Comparison of ENCODE assay signal across 24 mouse cellular contexts in the genomic region with DNA sequence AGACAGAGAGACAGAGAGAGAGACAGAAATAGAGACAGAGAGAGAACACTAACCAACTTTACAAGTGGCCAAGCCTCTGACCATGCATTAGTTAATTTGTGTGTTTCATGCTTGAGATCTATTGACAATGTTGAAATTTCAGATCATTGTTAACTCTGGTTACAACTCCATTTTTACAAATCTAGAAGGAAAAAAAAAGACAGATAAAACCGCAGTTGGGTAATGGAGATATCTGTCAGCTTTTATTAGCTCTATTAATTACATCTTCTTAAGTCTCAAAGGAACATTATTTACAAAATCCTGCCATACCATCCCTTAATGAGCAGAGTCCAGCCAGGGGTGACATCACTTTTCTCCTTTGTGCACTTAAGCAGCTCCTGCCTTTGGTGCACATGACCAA. TPM values are rescaled to one million over a fixed set of nuclear protein-coding genes. Genes with fewer than 3 reads are reported as not detected.
"Had no signal": no experiment of that assay in that cellular context is flagged by ENCODE, and none has a peak within 500 bp of the region (broad histone marks: within the 10 kb centered on the region; RNA-seq: fewer than 3 reads in every experiment).

Gene Olfr325, plus strand, starts transcription at position 301 of the 400 bp plus-strand sequence.

- H3K4me3 ChIP-seq: neural tube, embryonic 12.5 days; neural tube, embryonic 13.5 days; neural tube, embryonic 15.5 days; stomach, embryonic 15.5 days had no signal

- H3K27ac ChIP-seq: neural tube, embryonic 12.5 days; neural tube, embryonic 13.5 days; neural tube, embryonic 15.5 days; stomach, embryonic 15.5 days; stomach, postnatal 0 days had no signal

- H3K4me1 ChIP-seq: neural tube, embryonic 12.5 days; neural tube, embryonic 13.5 days; neural tube, embryonic 15.5 days; stomach, embryonic 15.5 days had no signal

- H3K9ac ChIP-seq: neural tube, embryonic 12.5 days; neural tube, embryonic 13.5 days; neural tube, embryonic 15.5 days; stomach, embryonic 15.5 days had no signal

- H3K27me3 ChIP-seq: neural tube, embryonic 12.5 days; neural tube, embryonic 13.5 days; neural tube, embryonic 15.5 days; stomach, embryonic 15.5 days had no signal

- DNase-seq: retina, postnatal 1 day; right cerebral cortex, adult 18-20 months; right cerebral cortex, postnatal 14 days; right cerebral cortex, postnatal 25 days; right cerebral cortex, postnatal 4 days; spleen, adult 18-20 months; thymus, adult 18-20 months; thymus, adult 2 months; thymus, postnatal 14 days; thymus, postnatal 25 days; thymus, postnatal 36 days; thymus, postnatal 4 days had no signal

- H3K9me3 ChIP-seq: neural tube, embryonic 12.5 days; neural tube, embryonic 13.5 days; neural tube, embryonic 15.5 days; stomach, embryonic 15.5 days had no signal

- H3K4me2 ChIP-seq: neural tube, embryonic 12.5 days; neural tube, embryonic 13.5 days; neural tube, embryonic 15.5 days; stomach, embryonic 15.5 days had no signal

- H3K36me3 ChIP-seq: neural tube, embryonic 12.5 days; neural tube, embryonic 13.5 days; neural tube, embryonic 15.5 days; stomach, embryonic 15.5 days had no signal

RNA-seq across cellular contexts. Expression of gene Olfr325, which starts in this region (rescaled TPM):
- polyA plus RNA-seq: neural tube, embryonic 12.5 days; neural tube, embryonic 13.5 days; neural tube, embryonic 14.5 days; neural tube, embryonic 15.5 days; small intestine, adult 2 months; spleen, adult 2 months; stomach, embryonic 14.5 days; stomach, embryonic 15.5 days; stomach, embryonic 16.5 days; stomach, postnatal 0 days; thymus, adult 2 months; thymus, postnatal 0 days; urinary bladder, adult 2 months had no signal
